Mouse (Mus musculus): ENCODE data around the gene Ina. TPM values are rescaled to one million over a fixed set of nuclear protein-coding genes. Genes with fewer than 3 reads are reported as not detected.
"Not testable (repeated sequence)": the region's sequence is repeated elsewhere in the genome, so short reads cannot be mapped to it uniquely, and the experiment has no call there.

Ina gene
- polyA plus RNA-seq, 2 experiments = 0.02 TPM; not detected in 1

- no peaks in the 10 kb centered on the region for H3K27me3 ChIP-seq (ENCODE audit: control insufficient read depth, insufficient read depth, low read length)
- no peaks in the 10 kb centered on the region for H3K9me3 ChIP-seq (ENCODE audit: control insufficient read depth, low read length)
- H3K27ac ChIP-seq = no peak overlapping the region
- no peak for ATAC-seq (ENCODE audit: insufficient read depth)
- TF ChIP-seq CTCF (IDR thresholded peaks at IDR 0.05; ENCODE audit: low read depth) (no peak), EP300 (IDR thresholded peaks at IDR 0.05; ENCODE audit: low read depth) (no peak)
- no peak overlapping the region for H3K4me2 ChIP-seq (ENCODE audit: low read depth)
- 66% methylated on average over 4 of the region's 4 CpGs for WGBS (ENCODE audit: insufficient replicate concordance)
- no peak overlapping the region for H3K4me3 ChIP-seq (ENCODE audit: insufficient read depth in 1 of 2, low read depth in 2 of 2, low read length in 2 of 2)
- H3K4me1 ChIP-seq (replicated peaks; ENCODE audit: control insufficient read depth in 2 of 2, insufficient read depth in 2 of 2, low read length in 1 of 2) = peaks cover 5 to 23% of the 10 kb centered on the region in 2 experiments; a peak in 2 of 4 replicates
- no peak overlapping the region for H3K9ac ChIP-seq (replicated peaks)
- DNase-seq (ENCODE audit: low read depth in 3 of 3, low spot score in 3 of 3) = no peak
- no peaks in the 10 kb centered on the region for H3K36me3 ChIP-seq (replicated peaks; ENCODE audit: control insufficient read depth, insufficient read depth, low read depth)
These were observed 38.9 kb upstream of the Ina start for GRCm38 (mm10) chr19:46975565-46975964.

GRCm38 (mm10) chr19:46975997-46976396, 38.5 kb upstream of the Ina start:
- no peaks in the 10 kb centered on the region for H3K27me3 ChIP-seq (ENCODE audit: control insufficient read depth, insufficient read depth, low read length)
- DNase-seq (ENCODE audit: low read depth in 3 of 3, low spot score in 3 of 3) = no peak
- no peak overlapping the region for H3K27ac ChIP-seq
- no peak overlapping the region for H3K4me3 ChIP-seq (ENCODE audit: insufficient read depth in 1 of 2, low read depth in 2 of 2, low read length in 2 of 2)
- peaks cover 5 to 23% of the 10 kb centered on the region in 2 experiments; a peak in 2 of 4 replicates for H3K4me1 ChIP-seq (replicated peaks; ENCODE audit: control insufficient read depth in 2 of 2, insufficient read depth in 2 of 2, low read length in 1 of 2)
- H3K36me3 ChIP-seq (replicated peaks; ENCODE audit: control insufficient read depth, insufficient read depth, low read depth) = no peaks in the 10 kb centered on the region
- ATAC-seq (ENCODE audit: insufficient read depth) = no peak
- no peak overlapping the region for H3K4me2 ChIP-seq (ENCODE audit: low read depth)
- TF ChIP-seq EP300 (IDR thresholded peaks at IDR 0.05; ENCODE audit: low read depth) (no peak), CTCF (IDR thresholded peaks at IDR 0.05; ENCODE audit: low read depth) (no peak)
- 70% methylated on average over 8 of the region's 8 CpGs for WGBS (ENCODE audit: insufficient replicate concordance)
- H3K9ac ChIP-seq (replicated peaks) = no peak overlapping the region
- no peaks in the 10 kb centered on the region for H3K9me3 ChIP-seq (ENCODE audit: control insufficient read depth, low read length)

GRCm38 (mm10) chr19:46976743-46977142, 37.8 kb upstream of the Ina start:
- H3K36me3 ChIP-seq (replicated peaks; ENCODE audit: control insufficient read depth, insufficient read depth, low read depth) = no peaks in the 10 kb centered on the region
- H3K4me2 ChIP-seq (ENCODE audit: low read depth) = no peak overlapping the region
- H3K4me3 ChIP-seq (ENCODE audit: insufficient read depth in 1 of 2, low read depth in 2 of 2, low read length in 2 of 2) = no peak overlapping the region
- no peak overlapping the region for H3K27ac ChIP-seq
- ATAC-seq (ENCODE audit: insufficient read depth) = no peak
- H3K27me3 ChIP-seq (ENCODE audit: control insufficient read depth, insufficient read depth, low read length) = no peaks in the 10 kb centered on the region
- H3K4me1 ChIP-seq (replicated peaks; ENCODE audit: control insufficient read depth in 2 of 2, insufficient read depth in 2 of 2, low read length in 1 of 2) = peaks cover 5 to 18% of the 10 kb centered on the region in 2 experiments; a peak in 2 of 4 replicates
- no peak for DNase-seq (ENCODE audit: low read depth in 3 of 3, low spot score in 3 of 3)
- WGBS (ENCODE audit: insufficient replicate concordance) = 46% methylated on average over 2 of the region's 2 CpGs
- no peaks in the 10 kb centered on the region for H3K9me3 ChIP-seq (ENCODE audit: control insufficient read depth, low read length)
- H3K9ac ChIP-seq (replicated peaks) = no peak overlapping the region
- TF ChIP-seq CTCF (IDR thresholded peaks at IDR 0.05; ENCODE audit: low read depth) (no peak), EP300 (IDR thresholded peaks at IDR 0.05; ENCODE audit: low read depth) (no peak)

- no peaks in the 10 kb centered on the region for H3K9me3 ChIP-seq (ENCODE audit: control insufficient read depth, low read length)
- TF ChIP-seq EP300 (IDR thresholded peaks at IDR 0.05; ENCODE audit: low read depth) = no peak
- no peak for TF ChIP-seq CTCF (IDR thresholded peaks at IDR 0.05; ENCODE audit: low read depth)
- no peaks in the 10 kb centered on the region for H3K27me3 ChIP-seq (ENCODE audit: control insufficient read depth, insufficient read depth, low read length)
- DNase-seq (ENCODE audit: low read depth in 3 of 3, low spot score in 3 of 3) (no peak), ATAC-seq (ENCODE audit: insufficient read depth) (no peak)
- peaks cover 5 to 20% of the 10 kb centered on the region in 2 experiments; a peak in 3 of 4 replicates for H3K4me1 ChIP-seq (replicated peaks; ENCODE audit: control insufficient read depth in 2 of 2, insufficient read depth in 2 of 2, low read length in 1 of 2)
- H3K4me2 ChIP-seq (ENCODE audit: low read depth) = no peak overlapping the region
- no peak overlapping the region for H3K9ac ChIP-seq (replicated peaks)
- H3K27ac ChIP-seq = no peak overlapping the region
- WGBS (ENCODE audit: insufficient replicate concordance) = 59% methylated on average over 6 of the region's 6 CpGs
- H3K4me3 ChIP-seq (ENCODE audit: insufficient read depth in 1 of 2, low read depth in 2 of 2, low read length in 2 of 2) = no peak overlapping the region
- no peaks in the 10 kb centered on the region for H3K36me3 ChIP-seq (replicated peaks; ENCODE audit: control insufficient read depth, insufficient read depth, low read depth)
These were observed 37.0 kb upstream of the Ina start for GRCm38 (mm10) chr19:46977460-46977859.

GRCm38 (mm10) chr19:46978069-46978468, 36.4 kb upstream of the Ina start:
- peaks cover 8 to 22% of the 10 kb centered on the region in 2 experiments; a peak in 3 of 4 replicates for H3K4me1 ChIP-seq (replicated peaks; ENCODE audit: control insufficient read depth in 2 of 2, insufficient read depth in 2 of 2, low read length in 1 of 2)
- H3K9me3 ChIP-seq (ENCODE audit: control insufficient read depth, low read length); H3K9ac ChIP-seq (replicated peaks); ATAC-seq (ENCODE audit: insufficient read depth); H3K27me3 ChIP-seq (ENCODE audit: control insufficient read depth, insufficient read depth, low read length); H3K4me3 ChIP-seq (ENCODE audit: insufficient read depth in 1 of 2, low read depth in 2 of 2, low read length in 2 of 2); H3K27ac ChIP-seq; DNase-seq (ENCODE audit: low read depth in 3 of 3, low spot score in 3 of 3); H3K4me2 ChIP-seq (ENCODE audit: low read depth); H3K36me3 ChIP-seq (replicated peaks; ENCODE audit: control insufficient read depth, insufficient read depth, low read depth): not testable (repeated sequence)
- WGBS (ENCODE audit: insufficient replicate concordance) = 76% methylated on average over 3 of the region's 3 CpGs
